Mouse (Mus musculus): Measurements from ENCODE around the gene 4931428F04Rik. TPM values are rescaled to one million over a fixed set of nuclear protein-coding genes. Genes with fewer than 3 reads are reported as not detected.
"Not testable (repeated sequence)": the region's sequence is repeated elsewhere in the genome, so short reads cannot be mapped to it uniquely, and the experiment has no call there.

The 4931428F04Rik gene
- polyA plus RNA-seq, 1 experiment from 2014 or later, result 114 TPM

GRCm38 (mm10) chr8:105291802-105292201, 2.1 kb upstream of the 4931428F04Rik start:
- 75% methylated on average over 3 of the region's 3 CpGs for WGBS
- not testable (repeated sequence) for H3K9ac ChIP-seq; H3K36me3 ChIP-seq; H3K27ac ChIP-seq; H3K4me3 ChIP-seq; H3K4me2 ChIP-seq; H3K9me3 ChIP-seq; ATAC-seq (ENCODE audit: low FRiP score)
- H3K4me1 ChIP-seq (replicated peaks), result peaks cover 40% of the 10 kb centered on the region
- H3K27me3 ChIP-seq, result peaks cover 26% of the 10 kb centered on the region

GRCm38 (mm10) chr8:105291364-105291763, 1.7 kb upstream of the 4931428F04Rik start:
- peaks cover 42% of the 10 kb centered on the region for H3K4me1 ChIP-seq (replicated peaks)
- not testable (repeated sequence) for H3K9me3 ChIP-seq; H3K9ac ChIP-seq; H3K36me3 ChIP-seq; H3K4me2 ChIP-seq; ATAC-seq (ENCODE audit: low FRiP score); H3K27ac ChIP-seq
- peaks cover 26% of the 10 kb centered on the region for H3K27me3 ChIP-seq
- 89% methylated on average over 8 of the region's 8 CpGs for WGBS
- H3K4me3 ChIP-seq, result 0 out of 2 replicates have a peak overlapping the region, but pooled peaks have one; percentile 55

- Histone ChIP-seq H3K4me1 (replicated peaks) (peaks cover 48% of the 10 kb centered on the region), H3K4me3 (peak overlapping the region; percentile 55), H3K4me2 (peak overlapping the region; percentile 82), H3K27me3 (peaks cover 26% of the 10 kb centered on the region), H3K36me3 (peaks cover 3% of the 10 kb centered on the region), H3K27ac (no peak overlapping the region), H3K9ac (peak overlapping the region; percentile 69), H3K9me3 (no peaks in the 10 kb centered on the region)
- 7% methylated on average over 31 of the region's 31 CpGs for WGBS
- ATAC-seq (ENCODE audit: low FRiP score), result no peak
These were observed 1.1 kb upstream of the 4931428F04Rik start for GRCm38 (mm10) chr8:105290554-105291314.

GRCm38 (mm10) chr8:105288958-105289732, 519 bp downstream of the 4931428F04Rik start:
- peak overlapping the region; percentile 77 for H3K9ac ChIP-seq
- peaks cover 19% of the 10 kb centered on the region for H3K27me3 ChIP-seq
- under 1% methylated on average over 53 of the region's 53 CpGs for WGBS
- peak overlapping the region; percentile 55 for H3K4me3 ChIP-seq
- no peaks in the 10 kb centered on the region for H3K9me3 ChIP-seq
- peak; percentile 93 for ATAC-seq (ENCODE audit: low FRiP score)
- H3K4me1 ChIP-seq (replicated peaks), result peaks cover 62% of the 10 kb centered on the region
- H3K36me3 ChIP-seq, result peaks cover 17% of the 10 kb centered on the region
- peak overlapping the region; percentile 82 for H3K4me2 ChIP-seq
- H3K27ac ChIP-seq, result peak overlapping the region; percentile 95

- H3K4me3 ChIP-seq, result peak overlapping the region; percentile 55
- 81% methylated on average over 5 of the region's 5 CpGs for WGBS
- peaks cover 68% of the 10 kb centered on the region for H3K4me1 ChIP-seq (replicated peaks)
- H3K9ac ChIP-seq, result peak overlapping the region; percentile 77
- no peak for ATAC-seq (ENCODE audit: low FRiP score)
- H3K36me3 ChIP-seq, result peaks cover 24% of the 10 kb centered on the region
- H3K9me3 ChIP-seq, result no peaks in the 10 kb centered on the region
- peak overlapping the region; percentile 82 for H3K4me2 ChIP-seq
- H3K27me3 ChIP-seq, result peaks cover 17% of the 10 kb centered on the region
- no peak overlapping the region for H3K27ac ChIP-seq
These were observed 1.4 kb downstream of the 4931428F04Rik start for GRCm38 (mm10) chr8:105288231-105288630.

- H3K27ac ChIP-seq, result no peak overlapping the region
- peak overlapping the region; percentile 82 for H3K4me2 ChIP-seq
- H3K36me3 ChIP-seq, result peaks cover 37% of the 10 kb centered on the region
- H3K27me3 ChIP-seq, result peaks cover 20% of the 10 kb centered on the region
- ATAC-seq (ENCODE audit: low FRiP score), result no peak
- H3K4me1 ChIP-seq (replicated peaks), result peaks cover 68% of the 10 kb centered on the region
- no peaks in the 10 kb centered on the region for H3K9me3 ChIP-seq
- H3K4me3 ChIP-seq, result peak overlapping the region; percentile 55
- peak overlapping the region; percentile 51; the same call in 1 of the 2 replicates for H3K9ac ChIP-seq
- whole genome bisulfite sequencing, result 88% methylated on average over 4 of the region's 4 CpGs
These were observed 2.8 kb downstream of the 4931428F04Rik start for GRCm38 (mm10) chr8:105286907-105287306.

GRCm38 (mm10) chr8:105285514-105285913, 4.2 kb downstream of the 4931428F04Rik start:
- peak overlapping the region; percentile 51; the same call in 1 of the 2 replicates for H3K9ac ChIP-seq
- no peak overlapping the region for H3K27ac ChIP-seq
- H3K4me2 ChIP-seq, result peak overlapping the region; percentile 82
- WGBS, result 41% methylated on average over 12 of the region's 12 CpGs
- ATAC-seq (ENCODE audit: low FRiP score), result no peak
- H3K36me3 ChIP-seq, result peaks cover 48% of the 10 kb centered on the region
- H3K9me3 ChIP-seq, result no peaks in the 10 kb centered on the region
- H3K27me3 ChIP-seq, result peaks cover 19% of the 10 kb centered on the region
- peaks cover 61% of the 10 kb centered on the region for H3K4me1 ChIP-seq (replicated peaks)
- no peak overlapping the region for H3K4me3 ChIP-seq

- no peak overlapping the region for H3K4me2 ChIP-seq
- no peak overlapping the region for H3K9ac ChIP-seq
- peaks cover 61% of the 10 kb centered on the region for H3K36me3 ChIP-seq
- H3K9me3 ChIP-seq, result no peaks in the 10 kb centered on the region
- WGBS, result 27% methylated on average over 22 of the region's 23 CpGs
- H3K27me3 ChIP-seq, result peaks cover 41% of the 10 kb centered on the region
- peaks cover 52% of the 10 kb centered on the region for H3K4me1 ChIP-seq (replicated peaks)
- no peak overlapping the region for H3K27ac ChIP-seq
- no peak for ATAC-seq (ENCODE audit: low FRiP score)
- no peak overlapping the region for H3K4me3 ChIP-seq
These were observed 6.6 kb downstream of the 4931428F04Rik start for GRCm38 (mm10) chr8:105283074-105283473.

- Histone ChIP-seq H3K9me3 (no peaks in the 10 kb centered on the region), H3K36me3 (peaks cover 61% of the 10 kb centered on the region), H3K4me3 (no peak overlapping the region), H3K9ac (no peak overlapping the region), H3K4me2 (no peak overlapping the region), H3K27me3 (peaks cover 49% of the 10 kb centered on the region), H3K4me1 (replicated peaks) (peaks cover 43% of the 10 kb centered on the region), H3K27ac (no peak overlapping the region)
- ATAC-seq (ENCODE audit: low FRiP score), result no peak
- WGBS, result 90% methylated on average over 4 of the region's 4 CpGs
These were observed 7.4 kb downstream of the 4931428F04Rik start for GRCm38 (mm10) chr8:105282239-105282638.

GRCm38 (mm10) chr8:105281821-105282220, 7.8 kb downstream of the 4931428F04Rik start:
- H3K4me3 ChIP-seq, result no peak overlapping the region
- H3K9me3 ChIP-seq, result no peaks in the 10 kb centered on the region
- no peak overlapping the region for H3K4me2 ChIP-seq
- H3K36me3 ChIP-seq, result peaks cover 61% of the 10 kb centered on the region
- H3K9ac ChIP-seq, result no peak overlapping the region
- 92% methylated on average over 12 of the region's 12 CpGs for WGBS
- no peak overlapping the region for H3K27ac ChIP-seq
- peaks cover 41% of the 10 kb centered on the region for H3K4me1 ChIP-seq (replicated peaks)
- peaks cover 53% of the 10 kb centered on the region for H3K27me3 ChIP-seq
- ATAC-seq (ENCODE audit: low FRiP score), result no peak

GRCm38 (mm10) chr8:105280567-105280966, 9.1 kb downstream of the 4931428F04Rik start:
- 76% methylated on average over 3 of the region's 3 CpGs for WGBS
- no peak overlapping the region for H3K4me3 ChIP-seq
- ATAC-seq (ENCODE audit: low FRiP score), result no peak
- no peaks in the 10 kb centered on the region for H3K9me3 ChIP-seq
- no peak overlapping the region for H3K27ac ChIP-seq
- H3K36me3 ChIP-seq, result peaks cover 56% of the 10 kb centered on the region
- H3K4me2 ChIP-seq, result no peak overlapping the region
- peaks cover 41% of the 10 kb centered on the region for H3K4me1 ChIP-seq (replicated peaks)
- peaks cover 66% of the 10 kb centered on the region for H3K27me3 ChIP-seq
- no peak overlapping the region for H3K9ac ChIP-seq

- H3K9me3 ChIP-seq, result no peaks in the 10 kb centered on the region
- peaks cover 82% of the 10 kb centered on the region for H3K27me3 ChIP-seq
- peak; percentile 47 for ATAC-seq (ENCODE audit: low FRiP score)
- peak overlapping the region; percentile 64 for H3K9ac ChIP-seq
- H3K4me3 ChIP-seq, result peak overlapping the region; percentile 22
- H3K36me3 ChIP-seq, result peaks cover 44% of the 10 kb centered on the region
- no peak overlapping the region for H3K27ac ChIP-seq
- H3K4me2 ChIP-seq, result peak overlapping the region; percentile 48
- WGBS, result 3% methylated on average over 28 of the region's 28 CpGs
- H3K4me1 ChIP-seq (replicated peaks), result peaks cover 33% of the 10 kb centered on the region
These were observed 10.7 kb downstream of the 4931428F04Rik start for GRCm38 (mm10) chr8:105278911-105279334.

All from hindbrain, embryonic 13.5 days (tissue).